Mouse (Mus musculus) thymus, postnatal 36 days (tissue): ENCODE results near the gene Kidins220.
A peak's percentile ranks its signal among the peaks of the same experiment; 100 is the strongest.

Experiments used
- DNase-seq, 2 experiments: peaks; one replicate each; pipeline ENCODE4 v3.0.0; 2022; ENCODE audit warnings: mixed read lengths in 2 of 2

The Kidins220 gene

GRCm38 (mm10) chr12:25027416-25027815, 52.7 kb downstream of the Kidins220 start:
- DNase-seq = peak in 1 of 2 experiments; percentile 39

- no peak for DNase-seq
These were observed 59.1 kb downstream of the Kidins220 start for GRCm38 (mm10) chr12:25033662-25034337.

- no peak for DNase-seq
These were observed 59.7 kb downstream of the Kidins220 start for GRCm38 (mm10) chr12:25034338-25034953.

- no peak for DNase-seq
These were observed 61.3 kb downstream of the Kidins220 start for GRCm38 (mm10) chr12:25036024-25036423.

GRCm38 (mm10) chr12:25037222-25037621, 62.5 kb downstream of the Kidins220 start:
- no peak for DNase-seq

GRCm38 (mm10) chr12:25037681-25038472, 63.2 kb downstream of the Kidins220 start:
- no peak for DNase-seq

- DNase-seq = no peak
These were observed 69.3 kb downstream of the Kidins220 start for GRCm38 (mm10) chr12:25044056-25044455.

GRCm38 (mm10) chr12:25044579-25044978, 69.9 kb downstream of the Kidins220 start:
- no peak for DNase-seq

GRCm38 (mm10) chr12:25049253-25049652, 74.5 kb downstream of the Kidins220 start:
- DNase-seq = no peak

- no peak for DNase-seq
These were observed 79.8 kb downstream of the Kidins220 start for GRCm38 (mm10) chr12:25054511-25054910.

- peak; percentile 21 to 53 for DNase-seq
These were observed 80.2 kb downstream of the Kidins220 start for GRCm38 (mm10) chr12:25054963-25055362.

- no peak for DNase-seq
These were observed 84.9 kb downstream of the Kidins220 start for GRCm38 (mm10) chr12:25059487-25060200.

- no peak for DNase-seq
These were observed 86.2 kb downstream of the Kidins220 start for GRCm38 (mm10) chr12:25060901-25061300.

GRCm38 (mm10) chr12:25062264-25062663, 87.5 kb downstream of the Kidins220 start:
- DNase-seq = no peak

GRCm38 (mm10) chr12:25073374-25073773, 98.6 kb downstream of the Kidins220 start:
- no peak for DNase-seq

- DNase-seq = no peak
These were observed 99.6 kb downstream of the Kidins220 start for GRCm38 (mm10) chr12:25074344-25074743.

- DNase-seq = no peak
These were observed 108.8 kb downstream of the Kidins220 start for GRCm38 (mm10) chr12:25083260-25084178.

GRCm38 (mm10) chr12:25086966-25087365, 112.2 kb downstream of the Kidins220 start:
- no peak for DNase-seq

GRCm38 (mm10) chr12:25089433-25089832, 114.7 kb downstream of the Kidins220 start:
- DNase-seq = no peak

- DNase-seq = peak; percentile 82 to 86
These were observed 117.4 kb downstream of the Kidins220 start for GRCm38 (mm10) chr12:25092027-25092704.

- peak; percentile 51 to 74 for DNase-seq
These were observed 118.1 kb downstream of the Kidins220 start for GRCm38 (mm10) chr12:25092751-25093211.
